Mouse (Mus musculus) liver, embryonic 16.5 days (tissue): ENCODE data around the gene Inhba. TPM values are rescaled to one million over a fixed set of nuclear protein-coding genes. Genes with fewer than 3 reads are reported as not detected.

Source experiments
- ATAC-seq: fragments of 200-750 bp; cut with Nextera tagmentation; 2 replicates; pipeline ENCODE4 v1.8.0; 2017; ENCODE audit warnings: low read depth, mild to moderate bottlenecking, moderate number of reproducible peaks, moderate library complexity
- H3K27ac ChIP-seq: fragments of 300-500 bp; sonication (generic); 2 replicates; pipeline ENCODE4 v1.5.1; 2014; ENCODE audit warnings: mild to moderate bottlenecking, low read length
- H3K27me3 ChIP-seq: fragments of 300-500 bp; sonication (generic); 2 replicates; pipeline ENCODE4 v1.6.1; 2014; ENCODE audit warnings: low read depth, low read length, mixed read lengths; ENCODE audit not compliant: control insufficient read depth, insufficient read depth
- H3K36me3 ChIP-seq: fragments of 300-500 bp; sonication (generic); 2 replicates; pipeline ENCODE4 v1.6.1; 2014; ENCODE audit warnings: mild to moderate bottlenecking; ENCODE audit not compliant: control insufficient read depth, insufficient read depth
- H3K4me1 ChIP-seq: fragments of 300-500 bp; sonication (generic); 2 replicates; pipeline ENCODE4 v1.6.1; 2014; ENCODE audit warnings: low read depth, low read length, mixed read lengths; ENCODE audit not compliant: control insufficient read depth
- H3K4me2 ChIP-seq: fragments of 300-500 bp; sonication (generic); 2 replicates; pipeline ENCODE4 v1.6.1; 2014; ENCODE audit warnings: low read depth, low read length, mixed read lengths
- H3K4me3 ChIP-seq: fragments of 300-500 bp; sonication (generic); 2 replicates; pipeline ENCODE4 v1.5.1; 2014; ENCODE audit warnings: low read depth, mild to moderate bottlenecking, low read length
- H3K9ac ChIP-seq: fragments of 300-500 bp; sonication (generic); 2 replicates; pipeline ENCODE4 v1.6.1; 2014; ENCODE audit warnings: low read depth, low read length
- H3K9me3 ChIP-seq: fragments of 300-500 bp; sonication (generic); replicated peaks from 2 replicates; pipeline ENCODE4 v1.6.1; 2016; ENCODE audit warnings: low read length; ENCODE audit not compliant: control insufficient read depth
- WGBS: fragments of 180-500 bp; shearing (Covaris S2); extraction: QIAGEN DNeasy Blood & Tissue Kit; methylation state at CpG from one replicate; pipeline ENCODE4 v1.1.7; 2014; ENCODE audit not compliant: insufficient replicate concordance; 5-methylcytosine and 5-hydroxymethylcytosine counted together
- polyA plus RNA-seq: library from polyadenylated mRNA; unstranded; fragments of >200 nt; fragmentation: Nextera tagmentation; extraction: Ambion mirVana; gene quantifications from 2 replicates; pipeline ENCODE4 v1.2.1, GENCODE M21; 2015

Inhba gene
- polyA plus RNA-seq, 1 experiment from 2014 or later: 5.1 TPM

GRCm38 (mm10) chr13:16018807-16019510 lies 7.3 kb downstream of the Inhba start:
- no peaks in the 10 kb centered on the region; the same call in 1 of the 2 replicates for H3K4me1 ChIP-seq
- H3K9me3 ChIP-seq: no peaks in the 10 kb centered on the region
- no peak overlapping the region for H3K4me2 ChIP-seq
- 22% methylated on average over 3 of the region's 3 CpGs for WGBS
- ATAC-seq: no peak
- no peak overlapping the region for H3K4me3 ChIP-seq
- no peak overlapping the region for H3K27ac ChIP-seq
- no peaks in the 10 kb centered on the region for H3K36me3 ChIP-seq
- no peaks in the 10 kb centered on the region for H3K27me3 ChIP-seq
- no peak overlapping the region for H3K9ac ChIP-seq

GRCm38 (mm10) chr13:16020659-16021058 lies 9.0 kb downstream of the Inhba start:
- Histone ChIP-seq H3K27ac (no peak overlapping the region), H3K4me2 (no peak overlapping the region), H3K9ac (no peak overlapping the region), H3K4me1 (no peaks in the 10 kb centered on the region; the same call in 1 of the 2 replicates), H3K36me3 (no peaks in the 10 kb centered on the region), H3K9me3 (no peaks in the 10 kb centered on the region), H3K27me3 (no peaks in the 10 kb centered on the region), H3K4me3 (no peak overlapping the region)
- WGBS: 0% methylated on average over 1 of the region's 1 CpGs
- no peak for ATAC-seq

GRCm38 (mm10) chr13:16021181-16021580 lies 9.5 kb downstream of the Inhba start:
- H3K36me3 ChIP-seq: no peaks in the 10 kb centered on the region
- H3K4me1 ChIP-seq: no peaks in the 10 kb centered on the region; the same call in 1 of the 2 replicates
- no peaks in the 10 kb centered on the region for H3K9me3 ChIP-seq
- no peak overlapping the region for H3K9ac ChIP-seq
- H3K4me2 ChIP-seq: no peak overlapping the region
- H3K27me3 ChIP-seq: no peaks in the 10 kb centered on the region
- no peak overlapping the region for H3K27ac ChIP-seq
- no peak for ATAC-seq
- WGBS: 41% methylated on average over 6 of the region's 6 CpGs
- no peak overlapping the region for H3K4me3 ChIP-seq

GRCm38 (mm10) chr13:16021849-16022248 lies 10.2 kb downstream of the Inhba start:
- Histone ChIP-seq H3K27me3 (no peaks in the 10 kb centered on the region), H3K27ac (no peak overlapping the region), H3K4me3 (no peak overlapping the region), H3K4me1 (no peaks in the 10 kb centered on the region; the same call in 1 of the 2 replicates), H3K4me2 (no peak overlapping the region), H3K9me3 (no peaks in the 10 kb centered on the region), H3K9ac (no peak overlapping the region), H3K36me3 (no peaks in the 10 kb centered on the region)
- no peak for ATAC-seq
- 72% methylated on average over 7 of the region's 7 CpGs for WGBS

GRCm38 (mm10) chr13:16022536-16022935 lies 10.9 kb downstream of the Inhba start:
- Histone ChIP-seq H3K9me3 (no peaks in the 10 kb centered on the region), H3K9ac (no peak overlapping the region), H3K4me2 (no peak overlapping the region), H3K36me3 (no peaks in the 10 kb centered on the region), H3K27me3 (no peaks in the 10 kb centered on the region), H3K27ac (no peak overlapping the region), H3K4me3 (no peak overlapping the region), H3K4me1 (no peaks in the 10 kb centered on the region; the same call in 1 of the 2 replicates)
- 72% methylated on average over 8 of the region's 8 CpGs for WGBS
- ATAC-seq: no peak

GRCm38 (mm10) chr13:16023070-16024039 lies 11.7 kb downstream of the Inhba start:
- no peak overlapping the region for H3K27ac ChIP-seq
- H3K4me1 ChIP-seq: no peaks in the 10 kb centered on the region
- H3K9me3 ChIP-seq: no peaks in the 10 kb centered on the region
- H3K36me3 ChIP-seq: no peaks in the 10 kb centered on the region
- H3K4me2 ChIP-seq: no peak overlapping the region
- no peak for ATAC-seq
- no peak overlapping the region for H3K4me3 ChIP-seq
- H3K9ac ChIP-seq: no peak overlapping the region
- 45% methylated on average over 13 of the region's 13 CpGs for WGBS
- no peaks in the 10 kb centered on the region for H3K27me3 ChIP-seq

- ATAC-seq: no peak
- H3K4me2 ChIP-seq: no peak overlapping the region
- H3K4me3 ChIP-seq: no peak overlapping the region
- no peak overlapping the region for H3K27ac ChIP-seq
- no peaks in the 10 kb centered on the region for H3K27me3 ChIP-seq
- no peaks in the 10 kb centered on the region for H3K36me3 ChIP-seq
- H3K9me3 ChIP-seq: no peaks in the 10 kb centered on the region
- no peak overlapping the region for H3K9ac ChIP-seq
- WGBS: 28% methylated on average over 5 of the region's 5 CpGs
- H3K4me1 ChIP-seq: no peaks in the 10 kb centered on the region
These were observed 19.0 kb downstream of the Inhba start for GRCm38 (mm10) chr13:16030557-16031057.

- H3K27ac ChIP-seq: no peak overlapping the region
- no peaks in the 10 kb centered on the region for H3K4me1 ChIP-seq
- no peak for ATAC-seq
- no peak overlapping the region for H3K4me2 ChIP-seq
- H3K9me3 ChIP-seq: no peaks in the 10 kb centered on the region
- H3K4me3 ChIP-seq: no peak overlapping the region
- no peaks in the 10 kb centered on the region for H3K27me3 ChIP-seq
- H3K9ac ChIP-seq: no peak overlapping the region
- H3K36me3 ChIP-seq: no peaks in the 10 kb centered on the region
These were observed 20.8 kb downstream of the Inhba start for GRCm38 (mm10) chr13:16032425-16032824.
